Mouse (Mus musculus) cortical plate, adult 2 months (tissue): ENCODE results near the gene Ptprd.

ENCODE experiments used
- CTCF ChIP-seq: fragments of 200-500 bp; IDR thresholded peaks from 2 replicates; pipeline ENCODE4 v1.5.1; 2011; ENCODE audit warnings: mild to moderate bottlenecking, control low read depth, low read length; ENCODE audit not compliant: insufficient read depth; ENCODE audit errors: extremely low read depth
- POLR2A ChIP-seq: fragments of 200-500 bp; IDR thresholded peaks from 2 replicates; pipeline ENCODE4 v1.6.1; 2011; ENCODE audit warnings: mild to moderate bottlenecking, low read length, control low read depth; ENCODE audit not compliant: insufficient read depth; ENCODE audit errors: extremely low read depth

GRCm38 (mm10) chr4:76350241-76350962, 1861.4 kb downstream of the Ptprd start:
- TF ChIP-seq POLR2A (no peak), CTCF (no peak)
